Mouse (Mus musculus): ENCODE measurements around the gene Tmed5. TPM values are rescaled to one million over a fixed set of nuclear protein-coding genes. Genes with fewer than 3 reads are reported as not detected.

Tmed5 gene
- total RNA-seq, 4 experiments from 2014 or later: 26.4 to 33.4 (median 30.8) TPM

Other genes starting within 250 kb of the Tmed5 start
- 10 to 100 TPM; 62.0 to 75.5 (median 66.3) TPM for gene Rpl5, start 232.1 kb downstream of the Tmed5 start, total RNA-seq (2022)
- gene Fam69a, start 145.5 kb downstream of the Tmed5 start, total RNA-seq (2022): 10 to 100 TPM; 32.3 to 39.6 (median 35.2) TPM
- gene Mtf2, start 66.9 kb downstream of the Tmed5 start, total RNA-seq (2022): 10 to 100 TPM; 52.9 to 64.2 (median 58.8) TPM
- 1 to 10 TPM; 1.4 to 1.8 (median 1.6) TPM for gene Ccdc18, start 255 bp upstream of the Tmed5 start, total RNA-seq (2022)
- 10 to 100 TPM; 38.6 to 47.0 (median 42.6) TPM for gene Dr1, start 136.3 kb upstream of the Tmed5 start, total RNA-seq (2022)
- gene Pigg, start 180.0 kb upstream of the Tmed5 start, total RNA-seq (2022): 10 to 100 TPM; 10.8 to 15.2 (median 12.7) TPM
- 10 to 100 TPM; 45.5 to 49.4 (median 47.9) TPM for gene Gm42517, start 235.3 kb upstream of the Tmed5 start, total RNA-seq (2022)

Data from layer of hippocampus, adult 8-10 months (tissue).